Comparison of ENCODE assay signal across 27 mouse cellular contexts in the genomic region with DNA sequence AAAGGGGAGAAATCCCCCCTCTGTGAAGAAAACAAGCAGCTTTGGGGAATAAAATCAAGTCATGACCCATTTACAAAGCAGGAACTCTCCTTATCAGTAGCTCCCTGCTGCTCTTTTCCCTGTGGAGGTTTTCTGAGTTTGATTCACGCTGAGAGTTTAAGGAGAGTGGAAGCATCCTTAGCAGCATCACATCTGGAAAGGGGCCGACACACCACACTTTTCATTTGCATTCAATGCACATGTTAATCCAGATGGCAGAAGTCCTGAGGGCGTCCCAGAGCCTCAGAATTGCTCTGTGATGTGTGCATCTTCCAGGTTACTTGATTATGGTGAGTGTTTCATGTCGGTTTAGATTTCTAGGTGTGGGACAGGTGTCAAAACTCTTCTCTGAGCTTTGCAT. TPM values are rescaled to one million over a fixed set of nuclear protein-coding genes. Genes with fewer than 3 reads are reported as not detected.
DNase-seq lines count a peak whose midpoint lies in the region; ATAC-seq and TF ChIP-seq lines count a peak whose summit lies in the region.
"Had no signal": no experiment of that assay in that cellular context is flagged by ENCODE, and none has a peak within 500 bp of the region (broad histone marks: within the 10 kb centered on the region; RNA-seq: fewer than 3 reads in every experiment).

No protein-coding gene starts in this region.

- H3K27ac ChIP-seq in hindbrain, embryonic 14.5 days, result no peak overlapping the region
- no peak overlapping the region for H3K27ac ChIP-seq in hindbrain, embryonic 12.5 days
- no peak overlapping the region for H3K27ac ChIP-seq in midbrain, postnatal 0 days (ENCODE audit: low read depth, low read length)
- H3K27ac ChIP-seq in midbrain, embryonic 10.5 days (replicated peaks), result no peak overlapping the region
- H3K27ac ChIP-seq: embryonic facial prominence, embryonic 10.5 days; embryonic facial prominence, embryonic 13.5 days; forebrain, embryonic 12.5 days; forebrain, embryonic 15.5 days; heart, embryonic 15.5 days; hindbrain, embryonic 10.5 days; hindbrain, embryonic 15.5 days had no signal

- H3K4me2 ChIP-seq in hindbrain, embryonic 14.5 days (replicated peaks), result no peak overlapping the region
- no peak overlapping the region for H3K4me2 ChIP-seq in hindbrain, embryonic 12.5 days (replicated peaks)
- no peak overlapping the region for H3K4me2 ChIP-seq in midbrain, postnatal 0 days (ENCODE audit: low read depth, low read length, poor library complexity, severe bottlenecking)
- H3K4me2 ChIP-seq: embryonic facial prominence, embryonic 13.5 days; forebrain, embryonic 12.5 days; forebrain, embryonic 15.5 days; heart, embryonic 12.5 days; heart, embryonic 15.5 days; hindbrain, embryonic 15.5 days had no signal

- ATAC-seq in hindbrain, embryonic 14.5 days (ENCODE audit: low FRiP score), result no peak
- ATAC-seq in hindbrain, embryonic 12.5 days (ENCODE audit: low FRiP score), result no peak
- no peak for ATAC-seq in midbrain, postnatal 0 days (ENCODE audit: low FRiP score)
- ATAC-seq: forebrain, embryonic 15.5 days; inflammation-experienced regulatory T-cells, adult 6 months had no signal

- no peak overlapping the region for H3K9ac ChIP-seq in hindbrain, embryonic 14.5 days
- H3K9ac ChIP-seq in hindbrain, embryonic 12.5 days, result no peak overlapping the region
- H3K9ac ChIP-seq in midbrain, postnatal 0 days (replicated peaks; ENCODE audit: low read length, poor library complexity, severe bottlenecking), result no peak overlapping the region
- H3K9ac ChIP-seq: embryonic facial prominence, embryonic 13.5 days; forebrain, embryonic 12.5 days; forebrain, embryonic 15.5 days; heart, embryonic 12.5 days; heart, embryonic 15.5 days; hindbrain, embryonic 15.5 days had no signal

- 0 out of 2 replicates have a peak, but pooled peaks cover 3% of the 10 kb centered on the region for H3K4me1 ChIP-seq in hindbrain, embryonic 14.5 days (replicated peaks; ENCODE audit: control insufficient read depth, insufficient read depth, low read length)
- no peaks in the 10 kb centered on the region for H3K4me1 ChIP-seq in hindbrain, embryonic 12.5 days
- H3K4me1 ChIP-seq in midbrain, postnatal 0 days (ENCODE audit: insufficient read depth, low read length), result no peaks in the 10 kb centered on the region
- no peaks in the 10 kb centered on the region for H3K4me1 ChIP-seq in midbrain, embryonic 10.5 days
- H3K4me1 ChIP-seq: embryonic facial prominence, embryonic 10.5 days; embryonic facial prominence, embryonic 13.5 days; forebrain, embryonic 12.5 days; forebrain, embryonic 15.5 days; heart, embryonic 12.5 days; heart, embryonic 15.5 days; hindbrain, embryonic 10.5 days; hindbrain, embryonic 15.5 days had no signal

- no peak for TF ChIP-seq CTCF in midbrain, postnatal 0 days (IDR thresholded peaks at IDR 0.05)

- 33% methylated on average over 4 of the region's 4 CpGs for WGBS in hindbrain, embryonic 14.5 days
- 35% methylated on average over 4 of the region's 4 CpGs for WGBS in hindbrain, embryonic 12.5 days
- WGBS in midbrain, postnatal 0 days, result 28% methylated on average over 4 of the region's 4 CpGs
- WGBS in midbrain, embryonic 10.5 days, result 38% methylated on average over 4 of the region's 4 CpGs

- H3K36me3 ChIP-seq in hindbrain, embryonic 14.5 days (replicated peaks; ENCODE audit: control insufficient read depth, insufficient read depth), result no peaks in the 10 kb centered on the region
- H3K36me3 ChIP-seq in hindbrain, embryonic 12.5 days, result no peaks in the 10 kb centered on the region
- no peaks in the 10 kb centered on the region for H3K36me3 ChIP-seq in midbrain, postnatal 0 days (ENCODE audit: insufficient read depth, low read length)
- no peaks in the 10 kb centered on the region for H3K36me3 ChIP-seq in midbrain, embryonic 10.5 days
- H3K36me3 ChIP-seq: embryonic facial prominence, embryonic 10.5 days; embryonic facial prominence, embryonic 13.5 days; forebrain, embryonic 12.5 days; forebrain, embryonic 15.5 days; heart, embryonic 12.5 days; heart, embryonic 15.5 days; hindbrain, embryonic 10.5 days; hindbrain, embryonic 15.5 days had no signal

- no peak overlapping the region for H3K4me3 ChIP-seq in hindbrain, embryonic 14.5 days (replicated peaks; ENCODE audit: low read length)
- H3K4me3 ChIP-seq in hindbrain, embryonic 12.5 days, result no peak overlapping the region
- H3K4me3 ChIP-seq in midbrain, postnatal 0 days (ENCODE audit: low read depth, low read length), result no peak overlapping the region
- no peak overlapping the region for H3K4me3 ChIP-seq in midbrain, embryonic 10.5 days
- H3K4me3 ChIP-seq: embryonic facial prominence, embryonic 10.5 days; embryonic facial prominence, embryonic 13.5 days; erythroblast, embryonic 14.5 days; forebrain, embryonic 12.5 days; forebrain, embryonic 15.5 days; heart, embryonic 12.5 days; heart, embryonic 15.5 days; hindbrain, embryonic 10.5 days; hindbrain, embryonic 15.5 days had no signal

- H3K9me3 ChIP-seq in hindbrain, embryonic 14.5 days (ENCODE audit: control insufficient read depth, low read length), result no peaks in the 10 kb centered on the region
- no peaks in the 10 kb centered on the region for H3K9me3 ChIP-seq in hindbrain, embryonic 12.5 days (replicated peaks)
- H3K9me3 ChIP-seq in midbrain, postnatal 0 days (ENCODE audit: low read length), result no peaks in the 10 kb centered on the region
- no peaks in the 10 kb centered on the region for H3K9me3 ChIP-seq in midbrain, embryonic 10.5 days (replicated peaks)
- H3K9me3 ChIP-seq: embryonic facial prominence, embryonic 10.5 days; embryonic facial prominence, embryonic 13.5 days; forebrain, embryonic 12.5 days; forebrain, embryonic 15.5 days; heart, embryonic 12.5 days; heart, embryonic 15.5 days; hindbrain, embryonic 10.5 days; hindbrain, embryonic 15.5 days had no signal

- DNase-seq in hindbrain, embryonic 14.5 days (ENCODE audit: low spot score), result peak; percentile 29
- DNase-seq in midbrain, postnatal 0 days (ENCODE audit: low spot score), result peak; percentile 12
- no peak for DNase-seq in midbrain, embryonic 10.5 days (ENCODE audit: low spot score)
- peak; percentile 16 for DNase-seq in retina, postnatal 1 day
- no peak for DNase-seq in retina, embryonic 14.5 days (ENCODE audit: low spot score)
- DNase-seq: adrenal gland, postnatal 10 days; cerebellum, adult 11-12 months; cerebellum, adult 8-10 months; cerebellum, postnatal 10 days; cerebellum, postnatal 36 days; embryo, embryonic 11 days; gastrocnemius, postnatal 25 days; heart, adult 18-20 months; heart, postnatal 10 days; heart, postnatal 36 days had no signal

- H3K27me3 ChIP-seq in hindbrain, embryonic 14.5 days (ENCODE audit: control insufficient read depth, insufficient read depth, low read length), result no peaks in the 10 kb centered on the region
- no peaks in the 10 kb centered on the region for H3K27me3 ChIP-seq in hindbrain, embryonic 12.5 days
- no peaks in the 10 kb centered on the region for H3K27me3 ChIP-seq in midbrain, postnatal 0 days (ENCODE audit: insufficient read depth, low read length)
- no peaks in the 10 kb centered on the region for H3K27me3 ChIP-seq in midbrain, embryonic 10.5 days (ENCODE audit: low read depth, poor library complexity, severe bottlenecking)
- H3K27me3 ChIP-seq: embryonic facial prominence, embryonic 13.5 days; forebrain, embryonic 12.5 days; forebrain, embryonic 15.5 days; heart, embryonic 12.5 days; heart, embryonic 15.5 days; hindbrain, embryonic 15.5 days had no signal

RNA-seq across cellular contexts. Expression of a gene that starts 25.7 kb away (rescaled TPM):
- polyA plus RNA-seq in hindbrain, embryonic 14.5 days (2014; fragmentation: Nextera tagmentation; extraction: Ambion mirVana), result 1.6 and 2.5 TPM in 2 replicates
- polyA plus RNA-seq in hindbrain, embryonic 12.5 days (2016; fragmentation: Nextera tagmentation; extraction: Ambion mirVana), result 4.2 and 4.5 TPM in 2 replicates
- 6.1 and 8.1 TPM in 2 replicates for total RNA-seq in midbrain, postnatal 0 days (2014; rRNA removed)
- 2.8 and 3.0 TPM in 2 replicates for polyA plus RNA-seq in midbrain, postnatal 0 days (2015; fragmentation: Nextera tagmentation; extraction: Ambion mirVana)
- 1.7 and 1.8 TPM in 2 replicates for polyA plus RNA-seq in midbrain, embryonic 10.5 days (2016; fragmentation: Nextera tagmentation; extraction: Ambion mirVana)

RNA-seq across cellular contexts. Expression of a gene that starts 25.8 kb away (rescaled TPM):
- not detected in 2 replicates for polyA plus RNA-seq in hindbrain, embryonic 14.5 days (2014; fragmentation: Nextera tagmentation; extraction: Ambion mirVana)
- polyA plus RNA-seq in hindbrain, embryonic 12.5 days (2016; fragmentation: Nextera tagmentation; extraction: Ambion mirVana), result 0.85 and 2.3 TPM in 2 replicates
- total RNA-seq in midbrain, postnatal 0 days (2014; rRNA removed), result not detected in 2 replicates
- 0.69 TPM in 1 of 2 replicates, not detected in the other for polyA plus RNA-seq in midbrain, postnatal 0 days (2015; fragmentation: Nextera tagmentation; extraction: Ambion mirVana)
- 1.1 TPM in 1 of 2 replicates, not detected in the other for polyA plus RNA-seq in midbrain, embryonic 10.5 days (2016; fragmentation: Nextera tagmentation; extraction: Ambion mirVana)
- total RNA-seq: gastrocnemius, adult 8-10 months; gastrocnemius, postnatal 25 days had no signal
- polyA plus RNA-seq: erythroblast, embryonic 14.5 days; hindbrain, embryonic 10.5 days; hindbrain, embryonic 15.5 days; inflammation-experienced regulatory T-cells, adult 6 months had no signal

Comparison
In these comparisons a context has a peak if more than half of its experiments do, and no peak if none do; other contexts are left out.
1. DNase-seq: peak in hindbrain, embryonic 14.5 days (single experiment), midbrain, postnatal 0 days (single experiment) and retina, postnatal 1 day (single experiment); none in midbrain, embryonic 10.5 days (single experiment) and retina, embryonic 14.5 days (single experiment).